Mouse (Mus musculus): ENCODE measurements at regions not wholly inside any gene's neighbourhood (a gene's known extent, or its start where the extent isn't known, plus 50 kb on each side); places are given as distances from the start of the nearest gene placed in this dataset.

DNA sequence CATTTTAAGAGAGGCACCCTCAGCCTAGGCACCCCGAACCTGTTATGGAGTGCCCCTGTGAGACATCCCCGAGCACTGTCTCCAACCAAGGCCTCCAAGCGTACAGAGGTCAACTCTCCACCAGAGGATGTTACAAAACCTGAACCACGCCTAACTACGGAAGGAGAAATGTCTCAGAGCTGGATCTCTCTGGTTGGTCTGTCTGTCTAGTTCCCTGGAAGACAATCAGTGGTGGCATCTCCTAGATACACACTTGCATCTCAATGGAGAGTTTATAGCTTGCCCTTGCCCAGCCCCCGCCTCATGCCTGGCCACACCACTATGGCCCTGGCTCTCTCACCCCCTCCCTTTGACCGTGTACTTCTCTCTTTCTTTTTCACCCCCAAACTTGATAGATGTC, 69.2 kb downstream of the Mis18a start:
- TF ChIP-seq CTCF (IDR thresholded peaks at IDR 0.05; ENCODE audit: low read depth) (no peak), EP300 (IDR thresholded peaks at IDR 0.05; ENCODE audit: low read depth) (no peak)
